23 mouse cellular contexts compared by ENCODE assay signal in genomic region chr10:81261025-81261424, GRCm38 (mm10). TPM values are rescaled to one million over a fixed set of nuclear protein-coding genes. Genes with fewer than 3 reads are reported as not detected.
DNase-seq lines count a peak whose midpoint lies in the region; ATAC-seq and TF ChIP-seq lines count a peak whose summit lies in the region.
"Had no signal": no experiment of that assay in that cellular context is flagged by ENCODE, and none has a peak within 500 bp of the region (broad histone marks: within the 10 kb centered on the region; RNA-seq: fewer than 3 reads in every experiment).

No protein-coding gene starts in this region.

- dilution Hi-C loops in CH12.LX (cut with MboI; ENCODE audit: extremely low pct_ligation_motif_present, extremely low pct_unique_long_range_greater_than_20kb, low sequenced_read_pairs), result no loop called here

- TF ChIP-seq POLR2A in CH12.LX (IDR thresholded peaks at IDR 0.05; ENCODE audit: low read depth, low read length), result no peak

- H3K4me2 ChIP-seq in midbrain, embryonic 13.5 days (replicated peaks), result no peak overlapping the region
- H3K4me2 ChIP-seq in CH12.LX (ENCODE audit: insufficient read depth, low read depth, poor library complexity, severe bottlenecking), result no peak overlapping the region
- H3K4me2 ChIP-seq in forebrain, postnatal 0 days (ENCODE audit: low read depth), result no peak overlapping the region

- TF ChIP-seq CTCF in CH12.LX (conservative IDR thresholded peaks at IDR 0.05 in 1 of 2, IDR thresholded peaks at IDR 0.05 in 1 of 2; ENCODE audit: low read depth in 2 of 2, low read length in 2 of 2), result no peak
- TF ChIP-seq CTCF in E14TG2a.4 (conservative IDR thresholded peaks at IDR 0.05; ENCODE audit: low read length), result no peak
- no peak for TF ChIP-seq CTCF in forebrain, postnatal 0 days (IDR thresholded peaks at IDR 0.05; ENCODE audit: low read depth)

- peaks cover 43% of the 10 kb centered on the region for H3K4me1 ChIP-seq in midbrain, embryonic 10.5 days
- peaks cover 34% of the 10 kb centered on the region for H3K4me1 ChIP-seq in midbrain, embryonic 13.5 days (replicated peaks)
- H3K4me1 ChIP-seq in CH12.LX (ENCODE audit: control insufficient read depth in 1 of 2, insufficient read depth in 2 of 2), result peaks cover 20 to 56% of the 10 kb centered on the region in 2 experiments
- peaks cover 86% of the 10 kb centered on the region for H3K4me1 ChIP-seq in E14TG2a.4 (replicated peaks; ENCODE audit: low read depth, low read length)
- H3K4me1 ChIP-seq in forebrain, postnatal 0 days (ENCODE audit: insufficient read depth), result peaks cover 5% of the 10 kb centered on the region; the same call in 1 of the 2 replicates

- 0 out of 2 replicates have a peak overlapping the region, but pooled peaks have one; percentile 20 for H3K4me3 ChIP-seq in midbrain, embryonic 10.5 days
- H3K4me3 ChIP-seq in midbrain, embryonic 13.5 days (replicated peaks), result no peak overlapping the region
- H3K4me3 ChIP-seq in CH12.LX (replicated peaks in 1 of 3; ENCODE audit: low read depth in 2 of 3, low read length in 2 of 3, poor library complexity in 1 of 3) (peak overlapping the region in 2 of 3 experiments; percentile 10 to 17), E14TG2a.4 (replicated peaks; ENCODE audit: low read length) (0 out of 2 replicates have a peak overlapping the region, but pooled peaks have one; percentile 7)
- no peak overlapping the region for H3K4me3 ChIP-seq in forebrain, postnatal 0 days (ENCODE audit: low read depth, low read length)

- ATAC-seq in midbrain, embryonic 13.5 days, result no peak
- ATAC-seq in forebrain, postnatal 0 days, result no peak
- ATAC-seq: activated CD4-positive, CD25-positive, alpha-beta regulatory T cell, adult 4 months; CD4-positive, CD25-positive, alpha-beta regulatory T cell, adult 4 months; Patski had no signal

- H3K9me3 ChIP-seq in midbrain, embryonic 10.5 days (replicated peaks), result peaks cover 7% of the 10 kb centered on the region; the same call in 1 of the 2 replicates
- H3K9me3 ChIP-seq in midbrain, embryonic 13.5 days, result 0 out of 2 replicates have a peak, but pooled peaks cover 7% of the 10 kb centered on the region
- H3K9me3 ChIP-seq in CH12.LX (replicated peaks; ENCODE audit: low read length) (peaks cover 22% of the 10 kb centered on the region), E14TG2a.4 (ENCODE audit: low read length) (no peaks in the 10 kb centered on the region)
- no peaks in the 10 kb centered on the region for H3K9me3 ChIP-seq in forebrain, postnatal 0 days (ENCODE audit: low read length)

- in situ Hi-C loops in CH12.LX (cut with MboI; ENCODE audit: low pct_ligation_motif_present, low pct_unique_long_range_greater_than_20kb, low sequenced_read_pairs), result no loop called here

- H3K79me2 ChIP-seq in CH12.LX (replicated peaks; ENCODE audit: control insufficient read depth, extremely low read depth, insufficient read depth, poor library complexity, severe bottlenecking), result peaks cover 4% of the 10 kb centered on the region; the same call in 1 of the 2 replicates

- peaks cover 56% of the 10 kb centered on the region for H3K36me3 ChIP-seq in midbrain, embryonic 10.5 days
- H3K36me3 ChIP-seq in midbrain, embryonic 13.5 days, result peaks cover 42% of the 10 kb centered on the region
- H3K36me3 ChIP-seq in CH12.LX (replicated peaks in 1 of 2; ENCODE audit: control insufficient read depth in 1 of 2, insufficient read depth in 1 of 2, low read length in 1 of 2) (peaks cover 29 to 52% of the 10 kb centered on the region in 2 experiments), E14TG2a.4 (ENCODE audit: insufficient read depth, low read length) (peaks cover 40% of the 10 kb centered on the region)
- peaks cover 33% of the 10 kb centered on the region for H3K36me3 ChIP-seq in forebrain, postnatal 0 days (ENCODE audit: insufficient read depth)

- peaks cover 53% of the 10 kb centered on the region for H3K27me3 ChIP-seq in midbrain, embryonic 10.5 days (ENCODE audit: low read depth, poor library complexity, severe bottlenecking)
- H3K27me3 ChIP-seq in midbrain, embryonic 13.5 days, result peaks cover 46% of the 10 kb centered on the region
- no peaks in the 10 kb centered on the region for H3K27me3 ChIP-seq in CH12.LX (replicated peaks)
- H3K27me3 ChIP-seq in E14TG2a.4 (ENCODE audit: insufficient read depth, low read length), result peaks cover 41% of the 10 kb centered on the region
- H3K27me3 ChIP-seq in forebrain, postnatal 0 days (ENCODE audit: insufficient read depth, low read length), result peaks cover 7% of the 10 kb centered on the region; the same call in 1 of the 2 replicates

- DNase-seq in midbrain, embryonic 10.5 days (ENCODE audit: low spot score), result no peak
- peak; percentile 89 for DNase-seq in CH12.LX (ENCODE audit: extremely low read depth)
- DNase-seq in forebrain, postnatal 0 days, result no peak
- DNase-seq in neural tube, embryonic 10.5 days (ENCODE audit: extremely low spot score, low spot score), result no peak
- DNase-seq: adrenal gland, adult 2 months; adrenal gland, adult 8-10 months; adrenal gland, postnatal 10 days; adrenal gland, postnatal 14 days; adrenal gland, postnatal 25 days; adrenal gland, postnatal 36 days; B cell, adult 2 months; cerebellum, adult 11 months; cerebellum, adult 11-12 months; cerebellum, adult 18-20 months; cerebellum, adult 2 months; cerebellum, adult 8-10 months had no signal

- no peak; the same call in 1 of the 2 replicates for TF ChIP-seq RAD21 in CH12.LX (IDR thresholded peaks at IDR 0.05; ENCODE audit: low read depth, low read length)

- no peak overlapping the region for H3K27ac ChIP-seq in midbrain, embryonic 10.5 days (replicated peaks)
- no peak overlapping the region for H3K27ac ChIP-seq in midbrain, embryonic 13.5 days
- H3K27ac ChIP-seq in CH12.LX (ENCODE audit: insufficient read depth, low read depth), result peak overlapping the region; percentile 59
- no peak overlapping the region for H3K27ac ChIP-seq in forebrain, postnatal 0 days (ENCODE audit: low read depth, low read length)

- TF ChIP-seq EP300 in CH12.LX (IDR thresholded peaks at IDR 0.05; ENCODE audit: low read length), result peak; percentile 83

- H3K9ac ChIP-seq in midbrain, embryonic 13.5 days (replicated peaks), result no peak overlapping the region
- H3K9ac ChIP-seq in CH12.LX (ENCODE audit: insufficient read depth, low read depth), result no peak overlapping the region
- no peak overlapping the region for H3K9ac ChIP-seq in forebrain, postnatal 0 days

- 91% methylated on average over 4 of the region's 4 CpGs for WGBS in midbrain, embryonic 10.5 days
- 95% methylated on average over 4 of the region's 4 CpGs for WGBS in midbrain, embryonic 13.5 days
- 80% methylated on average over 4 of the region's 4 CpGs for WGBS in forebrain, postnatal 0 days

TF ChIP-seq in CH12.LX, 34 proteins besides CTCF, POLR2A, EP300 and RAD21 (continues in another document):
- TF ChIP-seq UBTF (IDR thresholded peaks at IDR 0.05; ENCODE audit: low read depth, low read length), result no peak
- TF ChIP-seq TCF12 (IDR thresholded peaks at IDR 0.05; ENCODE audit: low read depth, low read length), result peak; percentile 78; the same call in 1 of the 2 replicates
- TF ChIP-seq MEF2A (IDR thresholded peaks at IDR 0.05; ENCODE audit: borderline replicate concordance, low read depth, low read length), result 0 out of 2 replicates have a peak, but pooled peaks have one; percentile 64

RNA-seq across cellular contexts. Expression of gene Mrpl54, which starts 5.7 kb away (rescaled TPM):
- 229 and 258 TPM in 2 replicates for polyA plus RNA-seq in midbrain, embryonic 10.5 days (2016; fragmentation: Nextera tagmentation; extraction: Ambion mirVana)
- 138 and 148 TPM in 2 replicates for polyA plus RNA-seq in midbrain, embryonic 13.5 days (2015; fragmentation: Nextera tagmentation; extraction: Ambion mirVana)
- total RNA-seq in CH12.LX (2012; rRNA removed) (128 and 140 TPM in 2 replicates), CH12.LX (2014; rRNA removed) (131 and 167 TPM in 2 replicates)
- polyA plus RNA-seq in CH12.LX (2012; ENCODE audit: insufficient read length, low read depth), result 104 and 120 TPM in 2 replicates
- total RNA-seq in forebrain, postnatal 0 days (2014; rRNA removed), result 90.2 and 94.9 TPM in 2 replicates
- 134 and 148 TPM in 2 replicates for polyA plus RNA-seq in forebrain, postnatal 0 days (2015; fragmentation: Nextera tagmentation; extraction: Ambion mirVana)

RNA-seq across cellular contexts. Expression of gene Apba3, which starts 5.7 kb away (rescaled TPM):
- 50.5 and 55.5 TPM in 2 replicates for polyA plus RNA-seq in midbrain, embryonic 10.5 days (2016; fragmentation: Nextera tagmentation; extraction: Ambion mirVana)
- polyA plus RNA-seq in midbrain, embryonic 13.5 days (2015; fragmentation: Nextera tagmentation; extraction: Ambion mirVana), result 27.9 and 30.8 TPM in 2 replicates
- total RNA-seq in CH12.LX (2012; rRNA removed), result 104 and 149 TPM in 2 replicates
- 40.2 and 43.4 TPM in 2 replicates for total RNA-seq in CH12.LX (2014; rRNA removed)
- polyA plus RNA-seq in CH12.LX (2012; ENCODE audit: insufficient read length, low read depth), result 43.2 and 47.4 TPM in 2 replicates
- 43.3 and 44.6 TPM in 2 replicates for total RNA-seq in forebrain, postnatal 0 days (2014; rRNA removed)
- 22.8 and 24.8 TPM in 2 replicates for polyA plus RNA-seq in forebrain, postnatal 0 days (2015; fragmentation: Nextera tagmentation; extraction: Ambion mirVana)

RNA-seq across cellular contexts. Expression of gene Matk, which starts 8.3 kb away (rescaled TPM):
- 3.7 and 4.2 TPM in 2 replicates for polyA plus RNA-seq in midbrain, embryonic 10.5 days (2016; fragmentation: Nextera tagmentation; extraction: Ambion mirVana)
- polyA plus RNA-seq in midbrain, embryonic 13.5 days (2015; fragmentation: Nextera tagmentation; extraction: Ambion mirVana), result 7.2 and 8.8 TPM in 2 replicates
- 2.9 and 3.9 TPM in 2 replicates for total RNA-seq in CH12.LX (2012; rRNA removed)
- 4.9 and 5.2 TPM in 2 replicates for total RNA-seq in CH12.LX (2014; rRNA removed)
- polyA plus RNA-seq in CH12.LX (2012; ENCODE audit: insufficient read length, low read depth), result 2.1 and 2.5 TPM in 2 replicates
- 87.3 and 113 TPM in 2 replicates for total RNA-seq in forebrain, postnatal 0 days (2014; rRNA removed)
- 66.4 and 79.4 TPM in 2 replicates for polyA plus RNA-seq in forebrain, postnatal 0 days (2015; fragmentation: Nextera tagmentation; extraction: Ambion mirVana)
- polyA plus RNA-seq: G1E had no signal

RNA-seq across cellular contexts. Expression of gene Zfr2, which starts 28.1 kb away (rescaled TPM):
- 3.5 and 6.3 TPM in 2 replicates for polyA plus RNA-seq in midbrain, embryonic 10.5 days (2016; fragmentation: Nextera tagmentation; extraction: Ambion mirVana)
- polyA plus RNA-seq in midbrain, embryonic 13.5 days (2015; fragmentation: Nextera tagmentation; extraction: Ambion mirVana), result 16.5 and 19.7 TPM in 2 replicates
- total RNA-seq in CH12.LX (2012; rRNA removed), result 5.5 and 13.5 TPM in 2 replicates
- total RNA-seq in CH12.LX (2014; rRNA removed), result 1.0 and 1.2 TPM in 2 replicates
- 2.4 and 2.7 TPM in 2 replicates for polyA plus RNA-seq in CH12.LX (2012; ENCODE audit: insufficient read length, low read depth)
- total RNA-seq in forebrain, postnatal 0 days (2014; rRNA removed), result 51.0 and 52.1 TPM in 2 replicates
- polyA plus RNA-seq in forebrain, postnatal 0 days (2015; fragmentation: Nextera tagmentation; extraction: Ambion mirVana), result 13.0 and 18.7 TPM in 2 replicates

RNA-seq across cellular contexts. Expression of gene Tjp3, which starts 30.4 kb away (rescaled TPM):
- 6.5 and 6.9 TPM in 2 replicates for polyA plus RNA-seq in midbrain, embryonic 10.5 days (2016; fragmentation: Nextera tagmentation; extraction: Ambion mirVana)
- polyA plus RNA-seq in midbrain, embryonic 13.5 days (2015; fragmentation: Nextera tagmentation; extraction: Ambion mirVana), result 4.9 and 5.5 TPM in 2 replicates
- total RNA-seq in CH12.LX (2012; rRNA removed), result 4.8 and 7.2 TPM in 2 replicates
- total RNA-seq in CH12.LX (2014; rRNA removed), result 0.42 TPM in 1 of 2 replicates, not detected in the other
- 0.76 and 0.97 TPM in 2 replicates for polyA plus RNA-seq in CH12.LX (2012; ENCODE audit: insufficient read length, low read depth)
- 6.3 and 8.5 TPM in 2 replicates for total RNA-seq in forebrain, postnatal 0 days (2014; rRNA removed)
- 5.7 and 6.4 TPM in 2 replicates for polyA plus RNA-seq in forebrain, postnatal 0 days (2015; fragmentation: Nextera tagmentation; extraction: Ambion mirVana)
- polyA plus RNA-seq: C2C12 had no signal

Comparison
In these comparisons a context has a peak if more than half of its experiments do, and no peak if none do; other contexts are left out.
1. H3K4me3 ChIP-seq: peak in midbrain, embryonic 10.5 days (single experiment), CH12.LX (2 of 3) and E14TG2a.4 (single experiment); none in midbrain, embryonic 13.5 days (single experiment) and forebrain, postnatal 0 days (single experiment).